Mouse (Mus musculus): ENCODE results near the gene Gfm2.

- no peak for TF ChIP-seq ELF1 (IDR thresholded peaks at IDR 0.05; ENCODE audit: low read depth, low read length)
- TF ChIP-seq NRF1 (IDR thresholded peaks at IDR 0.05; ENCODE audit: insufficient read depth, low read depth, low read length, poor library complexity, severe bottlenecking) = no peak
- no peak for TF ChIP-seq CTCF (IDR thresholded peaks at IDR 0.05 in 2 of 3, conservative IDR thresholded peaks at IDR 0.05 in 1 of 3; ENCODE audit: control insufficient read depth in 1 of 3, insufficient read depth in 1 of 3, low read depth in 2 of 3, low read length in 3 of 3, poor library complexity in 1 of 3, severe bottlenecking in 1 of 3)
- no peak for TF ChIP-seq TCF12 (IDR thresholded peaks at IDR 0.05; ENCODE audit: low read depth, low read length)
Observed at GRCm38 (mm10) chr13:97215563-97215962, 77.8 kb downstream of the Gfm2 start.

Measured in MEL (cell line).